In genomic region chr17:71474762-71475704, GRCm38 (mm10) we compare ENCODE assay signal across 8 mouse cellular contexts. TPM values are rescaled to one million over a fixed set of nuclear protein-coding genes. Genes with fewer than 3 reads are reported as not detected.
DNase-seq lines count a peak whose midpoint lies in the region; ATAC-seq and TF ChIP-seq lines count a peak whose summit lies in the region.

Gene Smchd1 (minus strand): TSS chr17:71475343.

- peak; percentile 96 for ATAC-seq in heart, embryonic 12.5 days (ENCODE audit: insufficient number of reproducible peaks, low FRiP score)
- peak; percentile 96 for ATAC-seq in kidney, postnatal 0 days (replicated peaks; ENCODE audit: low FRiP score, low read depth)
- ATAC-seq in monocyte, adult 5-6 weeks (replicated peaks; ENCODE audit: insufficient number of reproducible peaks, low FRiP score, low TSS enrichment, poor library complexity, severe bottlenecking), result peak; percentile 87

- peak within 1 kb of the TSS; percentile 70 for H3K4me3 ChIP-seq in erythroblast, embryonic 14.5 days (replicated peaks)
- H3K4me3 ChIP-seq in heart, embryonic 12.5 days, result peak within 1 kb of the TSS; percentile 82
- H3K4me3 ChIP-seq in kidney, postnatal 0 days (replicated peaks; ENCODE audit: low read depth, low read length), result peak within 1 kb of the TSS; percentile 83
- H3K4me3 ChIP-seq in liver, adult 2 months (ENCODE audit: insufficient read depth, low read depth, low read length), result peak within 1 kb of the TSS; percentile 64

- peak within 1 kb of the TSS; percentile 98 for H3K27ac ChIP-seq in heart, embryonic 12.5 days (ENCODE audit: poor library complexity, severe bottlenecking)
- H3K27ac ChIP-seq in kidney, postnatal 0 days, result peak within 1 kb of the TSS; percentile 97
- peak within 1 kb of the TSS; percentile 54 for H3K27ac ChIP-seq in liver, adult 2 months (replicated peaks; ENCODE audit: insufficient read depth, low read depth, low read length)

- peaks cover 23% of the 10 kb centered on the region; the same call in 1 of the 2 replicates for H3K79me2 ChIP-seq in liver, adult 2 months (ENCODE audit: control insufficient read depth, insufficient read depth, low read length)

- H3K4me2 ChIP-seq in heart, embryonic 12.5 days, result peak within 1 kb of the TSS; percentile 84
- H3K4me2 ChIP-seq in kidney, postnatal 0 days (ENCODE audit: low read length), result peak within 1 kb of the TSS; percentile 67

- TF ChIP-seq POLR2A in liver, adult 2 months (IDR thresholded peaks at IDR 0.05; ENCODE audit: extremely low read depth, insufficient read depth, low read length), result 0 out of 2 replicates have a peak, but pooled peaks have one; percentile 38

- peak; percentile 95 for DNase-seq in CD4-positive, CD25-positive, alpha-beta regulatory T cell, adult 2 months (ENCODE audit: low read depth, low spot score)
- peak; percentile 77 for DNase-seq in brain, embryonic 18.5 days (ENCODE audit: low read depth, low spot score)
- peak; percentile 97 for DNase-seq in kidney, postnatal 0 days (ENCODE audit: low spot score)
- peak; percentile 78 for DNase-seq in liver, adult 2 months (ENCODE audit: extremely low read depth, low read depth, low spot score)
- peak; percentile 97 to 98 for DNase-seq in spleen, postnatal 36 days (ENCODE audit: low spot score in 2 of 2)

- peak; percentile 15; the same call in 1 of the 2 replicates for TF ChIP-seq CTCF in kidney, postnatal 0 days (IDR thresholded peaks at IDR 0.05; ENCODE audit: low read depth)
- TF ChIP-seq CTCF in liver, adult 2 months (IDR thresholded peaks at IDR 0.05; ENCODE audit: low read depth, low read length), result no peak

- peaks cover 12% of the 10 kb centered on the region for H3K36me3 ChIP-seq in erythroblast, embryonic 14.5 days (ENCODE audit: control insufficient read depth)
- no peaks in the 10 kb centered on the region for H3K36me3 ChIP-seq in heart, embryonic 12.5 days
- H3K36me3 ChIP-seq in kidney, postnatal 0 days (ENCODE audit: insufficient read depth, low read length), result no peaks in the 10 kb centered on the region
- H3K36me3 ChIP-seq in liver, adult 2 months (ENCODE audit: control insufficient read depth, insufficient read depth, low read length), result no peaks in the 10 kb centered on the region

- peak within 1 kb of the TSS; percentile 90 for H3K9ac ChIP-seq in heart, embryonic 12.5 days
- H3K9ac ChIP-seq in kidney, postnatal 0 days (ENCODE audit: low read depth, low read length), result peak within 1 kb of the TSS; percentile 78
- peak within 1 kb of the TSS; percentile 79 for H3K9ac ChIP-seq in liver, adult 2 months (ENCODE audit: low read depth, low read length)

- no peaks in the 10 kb centered on the region for H3K27me3 ChIP-seq in erythroblast, embryonic 14.5 days (ENCODE audit: control insufficient read depth)
- H3K27me3 ChIP-seq in heart, embryonic 12.5 days (replicated peaks), result no peaks in the 10 kb centered on the region
- no peaks in the 10 kb centered on the region for H3K27me3 ChIP-seq in kidney, postnatal 0 days (ENCODE audit: insufficient read depth, low read length)
- H3K27me3 ChIP-seq in liver, adult 2 months (ENCODE audit: control insufficient read depth, insufficient read depth, low read length), result no peaks in the 10 kb centered on the region

- peaks cover 38% of the 10 kb centered on the region for H3K4me1 ChIP-seq in erythroblast, embryonic 14.5 days (ENCODE audit: control insufficient read depth)
- H3K4me1 ChIP-seq in heart, embryonic 12.5 days (replicated peaks), result peaks cover 17% of the 10 kb centered on the region
- peaks cover 6% of the 10 kb centered on the region; the same call in 1 of the 2 replicates for H3K4me1 ChIP-seq in kidney, postnatal 0 days (replicated peaks; ENCODE audit: insufficient read depth, low read length)
- peaks cover 6% of the 10 kb centered on the region for H3K4me1 ChIP-seq in liver, adult 2 months (ENCODE audit: control insufficient read depth, insufficient read depth, low read length)

- WGBS in heart, embryonic 12.5 days, result under 1% methylated on average over 102 of the region's 109 CpGs
- under 1% methylated on average over 96 of the region's 109 CpGs for WGBS in kidney, postnatal 0 days
- WGBS in liver, adult 2 months, result 1% methylated on average over 107 of the region's 109 CpGs

- H3K9me3 ChIP-seq in erythroblast, embryonic 14.5 days (ENCODE audit: control insufficient read depth, low read length), result no peaks in the 10 kb centered on the region
- H3K9me3 ChIP-seq in heart, embryonic 12.5 days (replicated peaks), result no peaks in the 10 kb centered on the region
- no peaks in the 10 kb centered on the region for H3K9me3 ChIP-seq in kidney, postnatal 0 days (replicated peaks; ENCODE audit: low read length)

RNA-seq across cellular contexts. Expression of gene Smchd1, which starts in this region (rescaled TPM):
- polyA plus RNA-seq in erythroblast, embryonic 14.5 days (2012), result 0.19 and 0.27 TPM in 2 replicates
- 46.0 and 51.2 TPM in 2 replicates for polyA plus RNA-seq in heart, embryonic 12.5 days (2016; fragmentation: Nextera tagmentation; extraction: Ambion mirVana)
- 47.0 and 53.3 TPM in 2 replicates for polyA plus RNA-seq in kidney, postnatal 0 days (2015; fragmentation: Nextera tagmentation; extraction: Ambion mirVana)
- 16.0 and 17.1 TPM in 2 replicates for total RNA-seq in liver, adult 2 months (2014; rRNA removed)
- 1.8 and 2.5 TPM in 2 replicates for polyA plus RNA-seq in liver, adult 2 months (2012; rRNA removed)
- 196 to 255 TPM (median 202 TPM) in 3 replicates for total RNA-seq in monocyte, adult 5-6 weeks (2017)

Comparison
In these comparisons a context has a peak if more than half of its experiments do, and no peak if none do; other contexts are left out.
1. Peak in every context shown above with its lines: DNase-seq, ATAC-seq, H3K4me3 ChIP-seq and H3K27ac ChIP-seq.
2. RNA of gene Smchd1 (total RNA-seq): 196 to 255 TPM in monocyte, adult 5-6 weeks; 16.0 to 17.1 TPM in liver, adult 2 months; every median in the first group is over 10 times any median in the second.
3. RNA of gene Smchd1 (polyA plus RNA-seq): 47.0 to 53.3 TPM in kidney, postnatal 0 days and 46.0 to 51.2 TPM in heart, embryonic 12.5 days; 1.8 to 2.5 TPM in liver, adult 2 months and 0.19 to 0.27 TPM in erythroblast, embryonic 14.5 days; every median in the first group is over 10 times any median in the second.